Mouse (Mus musculus) bone marrow macrophage, adult 2 months (primary cell): Measurements from ENCODE around the gene 1810010H24Rik. TPM values are rescaled to one million over a fixed set of nuclear protein-coding genes. Genes with fewer than 3 reads are reported as not detected.
A peak's percentile ranks its signal among the peaks of the same experiment; 100 is the strongest.

ENCODE experiments used
- H3K27ac ChIP-seq: 2 replicates; pipeline ENCODE4 v1.5.1; 2012; ENCODE audit warnings: low read depth, low read length; ENCODE audit not compliant: insufficient read depth
- H3K4me1 ChIP-seq: 2 replicates; pipeline ENCODE4 v1.6.1; 2012; ENCODE audit warnings: low read length; ENCODE audit not compliant: control insufficient read depth, insufficient read depth
- H3K4me3 ChIP-seq: 2 replicates; pipeline ENCODE4 v1.5.1; 2012; ENCODE audit warnings: mild to moderate bottlenecking, low read length, moderate library complexity; ENCODE audit not compliant: insufficient read depth
- CTCF ChIP-seq: IDR thresholded peaks from 2 replicates; pipeline ENCODE4 v1.5.1; 2012; ENCODE audit warnings: low read depth, mild to moderate bottlenecking, low read length, moderate library complexity
- POLR2A ChIP-seq: IDR thresholded peaks from 2 replicates; pipeline ENCODE4 v1.6.1; 2012; ENCODE audit warnings: mild to moderate bottlenecking, low read depth, low read length, borderline replicate concordance
- polyA plus RNA-seq: library from polyadenylated mRNA; stranded (reverse); fragments of >200 nt; gene quantifications from 2 replicates; pipeline ENCODE4 v1.2.4, GENCODE M21; 2012; ENCODE audit not compliant: missing spikeins, insufficient read depth, insufficient read length

Gene 1810010H24Rik
- polyA plus RNA-seq, 1 experiment: not detected

- H3K27ac ChIP-seq: no peak overlapping the region
- peaks cover 19% of the 10 kb centered on the region for H3K4me1 ChIP-seq
- no peak for TF ChIP-seq POLR2A
- no peak for TF ChIP-seq CTCF
- H3K4me3 ChIP-seq: peak overlapping the region; percentile 94
Measured at GRCm38 (mm10) chr11:106997976-106998375, 27.5 kb upstream of the 1810010H24Rik start.

GRCm38 (mm10) chr11:106998651-106999150 is 26.8 kb upstream of the 1810010H24Rik start:
- TF ChIP-seq CTCF (no peak), POLR2A (no peak)
- Histone ChIP-seq H3K4me3 (peak overlapping the region; percentile 94), H3K27ac (peak overlapping the region; percentile 60), H3K4me1 (peaks cover 19% of the 10 kb centered on the region)

GRCm38 (mm10) chr11:106999151-106999948 is 26.1 kb upstream of the 1810010H24Rik start, which contains the start of gene Kpna2:
TSS of gene Kpna2 (minus strand) at chr11:106999541.
- no peak for TF ChIP-seq CTCF
- TF ChIP-seq POLR2A: no peak; the same call in 1 of the 2 replicates
- H3K27ac ChIP-seq: peak within 1 kb of the TSS; percentile 63
- peaks cover 15% of the 10 kb centered on the region for H3K4me1 ChIP-seq
- peak within 1 kb of the TSS; percentile 94 for H3K4me3 ChIP-seq

- Histone ChIP-seq H3K27ac (peak overlapping the region; percentile 63), H3K4me3 (peak overlapping the region; percentile 64), H3K4me1 (peaks cover 9% of the 10 kb centered on the region)
- TF ChIP-seq CTCF (no peak), POLR2A (no peak)
Measured at GRCm38 (mm10) chr11:106999949-107000513, 25.4 kb upstream of the 1810010H24Rik start.

- TF ChIP-seq POLR2A: no peak
- TF ChIP-seq CTCF: no peak
- Histone ChIP-seq H3K4me1 (peaks cover 1% of the 10 kb centered on the region), H3K4me3 (no peak overlapping the region), H3K27ac (no peak overlapping the region)
Measured at GRCm38 (mm10) chr11:107001760-107002675, 23.5 kb upstream of the 1810010H24Rik start.

- Histone ChIP-seq H3K4me3 (no peak overlapping the region), H3K4me1 (no peaks in the 10 kb centered on the region), H3K27ac (no peak overlapping the region)
- no peak for TF ChIP-seq CTCF
- no peak for TF ChIP-seq POLR2A
Measured at GRCm38 (mm10) chr11:107005538-107005937, 19.9 kb upstream of the 1810010H24Rik start.

- no peak overlapping the region for H3K4me3 ChIP-seq
- H3K4me1 ChIP-seq: peaks cover 6% of the 10 kb centered on the region; the same call in 1 of the 2 replicates
- no peak for TF ChIP-seq POLR2A
- TF ChIP-seq CTCF: no peak
- no peak overlapping the region for H3K27ac ChIP-seq
Measured at GRCm38 (mm10) chr11:107010447-107010846, 15.0 kb upstream of the 1810010H24Rik start.

- no peak for TF ChIP-seq CTCF
- no peak for TF ChIP-seq POLR2A
- Histone ChIP-seq H3K4me3 (peak overlapping the region; percentile 72), H3K4me1 (peaks cover 6% of the 10 kb centered on the region; the same call in 1 of the 2 replicates), H3K27ac (peak overlapping the region; percentile 99; the same call in 1 of the 2 replicates)
Measured at GRCm38 (mm10) chr11:107011171-107011570, 14.3 kb upstream of the 1810010H24Rik start.

GRCm38 (mm10) chr11:107011669-107012323 is 13.7 kb upstream of the 1810010H24Rik start:
- TF ChIP-seq CTCF (no peak), POLR2A (no peak)
- peak overlapping the region; percentile 99 for H3K27ac ChIP-seq
- H3K4me1 ChIP-seq: peaks cover 6% of the 10 kb centered on the region; the same call in 1 of the 2 replicates
- H3K4me3 ChIP-seq: peak overlapping the region; percentile 72
